Mouse (Mus musculus) CH12F3 (cell line): ENCODE measurements at regions not wholly inside any gene's neighbourhood (a gene's known extent, or its start where the extent isn't known, plus 50 kb on each side); places are given as distances from the start of the nearest gene placed in this dataset.

Source experiments
- in situ Hi-C: fragments of 300-500 bp; cut with MboI; formaldehyde crosslinking; loops from 2 replicates; pipeline ENCODE4 v1.14.3; 2020; ENCODE audit warnings: low sequenced_read_pairs

GRCm38 (mm10) chr6:50713297-50713696 is 59.1 kb upstream of the Npvf start:
- in situ Hi-C loops = no loop called here

- in situ Hi-C loops = no loop called here
These were observed 64.4 kb upstream of the Npvf start for GRCm38 (mm10) chr6:50718631-50719030.

DNA sequence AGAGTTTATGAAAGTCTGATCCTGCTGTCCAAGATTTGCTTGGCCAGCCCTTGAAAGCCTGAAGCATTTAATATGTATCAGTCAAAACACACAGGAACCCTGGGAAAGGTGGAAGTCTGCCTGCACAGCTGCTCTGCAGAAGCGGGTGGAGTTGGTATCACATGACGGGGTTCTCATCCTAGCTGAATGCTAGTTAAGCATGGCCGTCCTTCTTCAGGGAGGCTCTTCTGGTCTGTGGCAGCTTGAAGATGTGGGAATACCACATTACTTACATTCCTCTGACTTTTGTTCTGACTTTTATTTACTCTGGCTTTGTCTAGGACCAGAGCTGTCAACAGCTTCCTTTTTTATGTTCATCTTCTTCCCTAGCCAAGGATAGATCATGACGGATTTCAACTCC is 66.1 kb upstream of the Npvf start:
- in situ Hi-C loops = no loop called here

- in situ Hi-C loops = no loop called here
These were observed 71.4 kb upstream of the Npvf start for GRCm38 (mm10) chr6:50725640-50726039.

GRCm38 (mm10) chr6:50726166-50726591 is 71.9 kb upstream of the Npvf start:
- in situ Hi-C loops = no loop called here

- in situ Hi-C loops = no loop called here
These were observed 76.8 kb upstream of the Npvf start for GRCm38 (mm10) chr6:50730744-50731718.

GRCm38 (mm10) chr6:50734701-50735100 is 80.5 kb upstream of the Npvf start:
- in situ Hi-C loops = no loop called here

GRCm38 (mm10) chr6:50735825-50736224 is 81.6 kb upstream of the Npvf start:
- in situ Hi-C loops = no loop called here

- in situ Hi-C loops = no loop called here
These were observed 87.8 kb upstream of the Npvf start for GRCm38 (mm10) chr6:50742009-50742408.

- in situ Hi-C loops = no loop called here
These were observed 90.4 kb upstream of the Npvf start for GRCm38 (mm10) chr6:50744462-50745166.

DNA sequence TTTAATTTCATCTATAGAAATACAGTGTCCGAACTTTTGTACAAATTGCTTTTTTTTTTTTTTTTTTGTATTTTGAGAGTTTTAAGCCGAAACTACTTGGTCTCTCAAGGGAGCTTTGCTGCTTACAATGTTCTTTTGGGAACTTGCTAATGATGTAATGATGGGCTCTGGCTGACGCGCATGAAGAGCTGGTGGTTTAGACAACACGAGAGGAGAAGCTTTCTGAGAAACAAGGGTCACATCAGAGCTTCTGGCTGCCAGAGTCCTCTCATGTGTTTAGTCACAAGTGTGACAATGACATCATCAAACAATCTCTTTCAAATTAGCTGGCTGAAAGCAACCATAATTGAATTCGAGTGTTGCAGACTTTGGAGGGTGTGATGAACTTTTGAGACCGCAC is 98.9 kb upstream of the Npvf start:
- in situ Hi-C loops = no loop called here

DNA sequence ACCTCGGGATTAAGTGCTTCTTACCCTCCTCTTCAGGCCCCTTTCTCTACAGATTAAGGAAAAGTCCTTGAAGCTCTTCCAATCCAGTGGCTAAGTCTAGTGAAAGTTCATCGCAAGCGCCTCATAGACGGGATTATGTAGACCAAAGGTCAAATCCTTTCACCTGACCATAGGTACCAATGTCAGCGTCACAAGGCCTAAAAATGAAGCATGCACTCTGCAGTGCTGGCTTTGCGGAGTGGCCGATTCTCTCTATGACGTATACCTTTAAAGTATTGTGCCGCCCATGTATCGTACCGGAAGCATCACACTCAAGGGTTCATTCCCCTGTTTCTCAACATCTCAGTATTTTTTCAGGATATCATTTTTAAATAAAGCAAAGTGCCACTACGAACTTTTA is 100.5 kb upstream of the Npvf start:
- in situ Hi-C loops = no loop called here

DNA sequence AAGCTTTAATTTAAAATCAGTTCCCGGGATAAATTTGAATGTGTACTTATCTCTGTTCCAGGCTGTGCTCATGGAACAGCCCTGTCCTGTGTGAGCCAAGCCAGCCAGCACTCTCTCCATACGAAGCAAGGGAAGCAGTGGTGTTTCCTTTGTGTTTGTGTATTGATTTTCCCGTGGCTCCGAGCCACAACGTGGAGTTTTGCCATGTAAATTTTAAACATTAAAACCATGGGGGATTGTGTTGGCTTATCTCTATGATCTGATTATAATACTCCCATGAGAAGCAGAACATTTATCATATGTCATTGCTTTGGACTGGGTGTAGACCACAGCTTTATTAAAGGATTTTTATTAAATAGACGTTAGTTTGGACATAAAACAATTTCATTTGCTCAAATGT is 106.1 kb upstream of the Npvf start:
- in situ Hi-C loops = no loop called here

GRCm38 (mm10) chr6:50763121-50763520 is 108.9 kb upstream of the Npvf start:
- in situ Hi-C loops = no loop called here

DNA sequence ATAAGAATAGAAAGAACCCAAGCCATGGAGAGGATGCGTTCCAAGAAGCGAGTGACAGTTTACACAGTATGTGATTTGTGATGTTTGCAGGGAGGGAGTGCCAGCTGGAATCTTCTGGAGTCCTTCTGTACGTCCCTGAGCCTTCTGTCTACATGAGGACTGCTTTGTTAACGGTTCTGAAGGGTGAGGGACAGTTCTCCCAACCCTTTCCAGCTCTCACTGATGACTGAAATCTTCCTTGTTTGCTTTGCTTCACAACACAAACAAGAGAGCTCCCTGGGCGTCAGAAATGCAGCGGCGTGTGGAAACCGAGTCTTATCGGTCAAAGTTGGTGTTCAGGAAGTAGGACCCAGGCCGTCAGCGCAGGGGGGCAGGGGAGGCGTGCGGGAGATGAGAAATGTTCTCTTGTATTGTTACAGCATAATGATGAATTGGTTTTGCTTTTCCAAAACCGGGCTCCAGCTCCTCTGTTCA is 112.2 kb upstream of the Npvf start:
- in situ Hi-C loops = no loop called here

DNA sequence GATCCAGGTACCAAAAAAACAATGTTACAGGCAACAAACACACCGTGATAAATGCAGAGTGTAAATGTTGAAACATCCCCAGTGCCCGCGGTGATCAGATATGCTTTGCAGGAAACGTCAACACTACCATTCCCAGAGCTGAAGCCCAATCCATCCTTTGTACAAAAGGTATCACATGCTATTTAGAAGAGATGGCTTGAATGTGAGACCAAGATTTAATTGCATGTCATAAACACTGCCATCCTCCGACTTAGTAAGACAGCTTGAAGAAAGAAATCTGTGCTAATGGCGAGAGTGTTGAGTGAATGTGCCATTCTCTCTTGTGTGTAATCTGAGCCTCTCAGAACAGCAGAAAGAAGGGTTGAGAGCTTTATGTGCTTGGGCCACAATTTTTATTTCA is 112.9 kb upstream of the Npvf start:
- in situ Hi-C loops = no loop called here

GRCm38 (mm10) chr6:50767827-50768226 is 113.6 kb upstream of the Npvf start:
- in situ Hi-C loops = no loop called here

DNA sequence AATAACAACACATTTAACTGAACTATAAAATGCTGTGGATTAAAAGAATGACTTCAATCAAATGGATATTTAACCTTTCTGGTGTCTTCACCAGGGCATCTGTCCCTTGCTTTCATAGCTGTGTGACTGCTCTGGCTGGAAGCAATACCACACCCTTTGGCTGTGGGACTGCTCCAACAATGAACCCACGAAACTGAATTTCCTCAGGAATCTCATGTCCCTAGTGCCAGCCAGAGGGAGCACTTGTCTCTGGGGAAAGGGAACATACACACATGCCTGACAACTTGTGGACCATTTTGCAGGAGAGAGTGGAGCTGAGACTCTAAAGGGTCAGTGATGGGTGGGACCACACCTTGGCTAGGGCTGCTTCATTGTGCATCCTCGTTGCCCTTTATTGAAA is 114.9 kb upstream of the Npvf start:
- in situ Hi-C loops = no loop called here

DNA sequence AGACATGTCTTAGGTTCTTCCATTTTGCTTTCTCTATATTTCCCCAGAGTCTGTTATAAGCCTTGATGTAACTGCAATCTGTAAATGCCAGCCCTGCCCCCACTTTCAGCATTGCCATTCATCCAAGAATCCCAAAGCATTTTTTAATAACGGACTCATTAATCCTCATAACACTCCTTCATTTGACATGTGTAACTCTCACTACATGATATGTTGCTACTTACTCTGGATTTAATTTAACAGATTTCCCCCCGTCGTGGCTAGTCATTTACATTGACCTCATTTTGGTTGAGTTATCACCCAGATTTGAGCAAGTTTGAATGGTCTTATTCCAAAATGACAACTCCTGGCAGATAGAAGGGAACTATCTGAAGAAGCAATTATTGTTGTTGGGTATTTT is 116.2 kb upstream of the Npvf start:
- in situ Hi-C loops = no loop called here

GRCm38 (mm10) chr6:50775637-50776036 is 121.4 kb upstream of the Npvf start:
- in situ Hi-C loops = no loop called here

- in situ Hi-C loops = no loop called here
These were observed 122.1 kb upstream of the Npvf start for GRCm38 (mm10) chr6:50776236-50776832.
